Mouse (Mus musculus) bone marrow, adult 2 months (tissue): ENCODE data around the gene Gm11756. TPM values are rescaled to one million over a fixed set of nuclear protein-coding genes. Genes with fewer than 3 reads are reported as not detected.
"Not testable (repeated sequence)": the region's sequence is repeated elsewhere in the genome, so short reads cannot be mapped to it uniquely, and the experiment has no call there.

ENCODE experiments used
- H3K27ac ChIP-seq: fragments of 200-500 bp; 2 replicates; pipeline ENCODE4 v1.5.1; 2012; ENCODE audit warnings: low read depth, mild to moderate bottlenecking, control low read depth, inconsistent platforms, low read length; ENCODE audit not compliant: control insufficient read depth, poor library complexity, insufficient read depth
- H3K4me1 ChIP-seq: fragments of 200-500 bp; 2 replicates; pipeline ENCODE4 v1.6.1; 2011; ENCODE audit warnings: low read length; ENCODE audit not compliant: control insufficient read depth, insufficient read depth
- H3K4me3 ChIP-seq: fragments of 200-500 bp; replicated peaks from 2 replicates; pipeline ENCODE3; 2011; ENCODE audit warnings: mild to moderate bottlenecking, low read depth, low read length, control low read depth; ENCODE audit not compliant: control insufficient read depth
- CTCF ChIP-seq: fragments of 200-500 bp; IDR thresholded peaks from 2 replicates; pipeline ENCODE4 v1.5.1; 2011; ENCODE audit warnings: low read length, control low read depth; ENCODE audit not compliant: control insufficient read depth, insufficient read depth
- POLR2A ChIP-seq: fragments of 200-500 bp; IDR thresholded peaks from 2 replicates; pipeline ENCODE4 v1.6.1; 2011; ENCODE audit warnings: low read depth, mild to moderate bottlenecking, control low read depth, low read length, borderline replicate concordance; ENCODE audit not compliant: control insufficient read depth
- WGBS: fragments of 180-500 bp; shearing (Covaris S2); methylation state at CpG from one replicate; pipeline ENCODE4 v1.1.7; 2018; 5-methylcytosine and 5-hydroxymethylcytosine counted together
- polyA plus RNA-seq: library from polyadenylated mRNA; stranded (reverse); fragments of >200 nt; gene quantifications from 2 replicates; pipeline ENCODE4 v1.2.4, GENCODE M21; 2011; ENCODE audit warnings: low replicate concordance; ENCODE audit not compliant: missing spikeins, insufficient read depth, insufficient read length

Gene Gm11756
- not detected in 2 replicates for polyA plus RNA-seq

DNA sequence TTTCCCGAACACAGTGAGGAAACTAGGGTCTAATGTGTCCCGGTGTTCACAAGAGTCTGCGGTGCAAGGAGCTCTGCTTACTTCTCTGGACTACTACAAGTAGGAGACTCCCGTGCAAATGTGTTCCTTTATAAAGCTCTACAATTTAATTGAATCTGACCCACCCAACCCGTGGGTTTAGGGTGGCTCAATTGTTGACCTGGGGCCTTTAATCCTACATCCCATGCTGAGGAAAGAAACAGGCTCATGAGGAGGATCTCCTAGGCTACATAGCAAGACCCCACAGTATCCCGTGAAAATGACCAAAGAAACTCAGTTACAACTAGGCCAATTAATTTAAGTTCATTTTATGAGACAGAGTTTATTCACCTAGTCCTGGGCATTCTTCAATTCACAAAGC lies at the start of gene Gm11756:
Gene Gm11756 (minus strand): TSS at position 101 of the 400 bp plus-strand sequence.
- not testable (repeated sequence) for H3K4me3 ChIP-seq

DNA sequence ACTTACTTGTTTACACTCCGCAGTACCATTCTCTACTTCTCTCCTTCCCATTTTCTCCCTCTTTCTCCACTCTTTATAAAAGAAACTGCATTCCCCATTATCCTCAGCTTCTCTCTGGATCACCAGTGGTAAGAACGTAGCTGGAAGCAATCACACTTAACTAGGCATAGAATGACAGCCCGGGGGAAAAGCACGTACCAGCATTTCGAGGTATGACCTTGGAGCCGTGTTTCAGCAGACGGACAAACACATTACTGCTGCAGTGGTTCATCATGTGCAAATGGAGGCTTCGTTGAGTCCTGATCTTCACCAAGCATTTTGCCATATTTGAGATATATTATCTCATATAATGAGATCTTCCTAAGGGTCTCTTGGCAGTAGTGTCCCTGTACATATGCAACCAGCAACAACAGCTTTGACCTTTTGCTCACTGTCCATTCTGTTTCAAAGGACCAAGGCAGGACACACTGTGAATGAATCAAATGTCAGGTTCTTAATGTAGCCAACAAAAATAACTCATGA lies 29.9 kb upstream of the Gm11756 start, which contains the start of gene 2310002L09Rik:
Gene 2310002L09Rik (minus strand): TSS at position 472 of the 522 bp plus-strand sequence.
- Histone ChIP-seq H3K27ac (no peak within 1 kb of the TSS), H3K4me3 (no peak within 1 kb of the TSS), H3K4me1 (no peaks in the 10 kb centered on the region)
- no peak for TF ChIP-seq CTCF
- TF ChIP-seq POLR2A, result no peak
- 82% methylated on average over 8 of the region's 8 CpGs for WGBS

More for the DNA sequence above, at the start of gene Gm11756:
- H3K4me1 ChIP-seq, H3K27ac ChIP-seq: not testable (repeated sequence)
- WGBS, result 70% methylated on average over 6 of the region's 6 CpGs

- no CpG with 5 or more reads among the region's 4 CpGs for WGBS
- H3K27ac ChIP-seq, H3K4me3 ChIP-seq, H3K4me1 ChIP-seq: not testable (repeated sequence)
Measured at GRCm38 (mm10) chr4:73905853-73906252, 14.7 kb downstream of the Gm11756 start, which contains the start of gene Gm13871. TSS of gene Gm13871 (minus strand) at chr4:73905953.

GRCm38 (mm10) chr4:73891012-73891411 lies 29.5 kb downstream of the Gm11756 start, which contains the start of gene Gm11757:
TSS of gene Gm11757 (minus strand) at chr4:73891112.
- not testable (repeated sequence) for H3K4me1 ChIP-seq, H3K27ac ChIP-seq, H3K4me3 ChIP-seq
- WGBS, result no CpG with 5 or more reads among the region's 4 CpGs

DNA sequence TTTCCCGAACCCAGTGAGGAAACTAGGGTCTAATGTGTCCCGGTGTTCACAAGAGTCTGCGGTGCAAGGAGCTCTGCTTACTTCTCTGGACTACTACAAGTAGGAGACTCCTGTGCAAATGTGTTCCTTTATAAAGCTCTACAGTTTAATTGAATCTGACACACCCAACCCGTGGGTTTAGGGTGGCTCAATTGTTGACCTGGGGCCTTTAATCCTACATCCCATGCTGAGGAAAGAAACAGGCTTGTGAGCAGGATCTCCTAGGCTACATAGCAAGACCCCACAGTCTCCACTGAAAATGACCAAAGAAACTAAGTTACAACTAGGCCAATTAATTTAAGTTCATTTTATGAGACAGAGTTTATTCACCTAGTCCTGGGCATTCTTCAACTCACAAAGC lies 44.4 kb downstream of the Gm11756 start, which contains the start of gene Gm11758:
Gene Gm11758 (minus strand): TSS at position 101 of the 400 bp plus-strand sequence.
- H3K27ac ChIP-seq, H3K4me1 ChIP-seq, H3K4me3 ChIP-seq: not testable (repeated sequence)
- WGBS, result no CpG with 5 or more reads among the region's 4 CpGs

Other genes starting within 250 kb of the Gm11756 start
- not detected in 2 replicates for gene Gm428, start 237.2 kb downstream of the Gm11756 start, polyA plus RNA-seq
- gene Rasef, start 129.8 kb downstream of the Gm11756 start, polyA plus RNA-seq, result not detected in 2 replicates
- gene Gm11758, start 44.5 kb downstream of the Gm11756 start, polyA plus RNA-seq, result not detected in 2 replicates
- gene Gm11757, start 29.6 kb downstream of the Gm11756 start, polyA plus RNA-seq, result not detected in 2 replicates
- not detected in 2 replicates for gene Gm13871, start 14.8 kb downstream of the Gm11756 start, polyA plus RNA-seq
- not detected in 2 replicates for gene 2310002L09Rik, start 30.1 kb upstream of the Gm11756 start, polyA plus RNA-seq
- 0.40 and 1.1 TPM in 2 replicates for gene Frmd3, start 92.7 kb upstream of the Gm11756 start, polyA plus RNA-seq